27 mouse cellular contexts compared by ENCODE assay signal in the genomic region with DNA sequence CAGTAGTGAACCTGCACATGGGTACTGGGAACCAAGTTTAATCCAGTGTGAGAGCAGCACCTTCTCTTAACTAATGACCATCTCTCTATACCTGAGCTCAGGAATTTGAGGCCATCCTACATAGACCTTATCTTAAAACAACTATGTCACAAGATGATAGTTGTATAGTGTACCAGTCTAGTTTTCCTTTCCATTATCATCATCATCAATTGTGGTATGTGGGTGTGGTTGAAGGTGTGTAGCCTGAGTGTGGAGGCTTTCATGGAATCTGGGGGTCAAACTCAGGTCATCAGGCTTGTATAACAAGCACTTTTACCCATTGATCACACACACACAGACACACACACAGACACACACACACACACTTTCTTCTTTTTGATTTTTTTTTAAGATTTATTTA. TPM values are rescaled to one million over a fixed set of nuclear protein-coding genes. Genes with fewer than 3 reads are reported as not detected.
DNase-seq lines count a peak whose midpoint lies in the region; ATAC-seq and TF ChIP-seq lines count a peak whose summit lies in the region.
"Had no signal": no experiment of that assay in that cellular context is flagged by ENCODE, and none has a peak within 500 bp of the region (broad histone marks: within the 10 kb centered on the region; RNA-seq: fewer than 3 reads in every experiment).

No protein-coding gene starts in this region.

- H3K4me1 ChIP-seq in heart, embryonic 11.5 days (ENCODE audit: control insufficient read depth, insufficient read depth, low read length) = no peaks in the 10 kb centered on the region
- H3K4me1 ChIP-seq in ES-Bruce4 (ENCODE audit: control insufficient read depth, insufficient read depth, low read length) = no peaks in the 10 kb centered on the region
- H3K4me1 ChIP-seq in intestine, embryonic 16.5 days (ENCODE audit: control insufficient read depth, insufficient read depth, low read length) = peaks cover 4% of the 10 kb centered on the region; the same call in 1 of the 2 replicates
- no peaks in the 10 kb centered on the region for H3K4me1 ChIP-seq in thymus, adult 2 months (replicated peaks; ENCODE audit: control insufficient read depth, insufficient read depth, low read length)
- H3K4me1 ChIP-seq: embryonic facial prominence, embryonic 10.5 days; embryonic facial prominence, embryonic 13.5 days; forebrain, embryonic 10.5 days; forebrain, embryonic 13.5 days had no signal

- H3K4me3 ChIP-seq in heart, embryonic 11.5 days (ENCODE audit: low read depth, low read length) = no peak overlapping the region
- no peak overlapping the region for H3K4me3 ChIP-seq in ES-Bruce4 (ENCODE audit: low read depth, low read length)
- no peak overlapping the region for H3K4me3 ChIP-seq in intestine, embryonic 16.5 days (ENCODE audit: low read length)
- no peak overlapping the region for H3K4me3 ChIP-seq in thymus, adult 2 months (ENCODE audit: control insufficient read depth, insufficient read depth, low read length)
- H3K4me3 ChIP-seq: embryonic facial prominence, embryonic 10.5 days; embryonic facial prominence, embryonic 13.5 days; erythroblast, embryonic 14.5 days; forebrain, embryonic 10.5 days; forebrain, embryonic 13.5 days; heart, embryonic 13.5 days had no signal

- no peak for TF ChIP-seq CTCF in ES-Bruce4 (IDR thresholded peaks at IDR 0.05; ENCODE audit: low read depth, low read length)
- no peak for TF ChIP-seq CTCF in thymus, adult 2 months (IDR thresholded peaks at IDR 0.05; ENCODE audit: borderline replicate concordance, control insufficient read depth, extremely low read depth, insufficient read depth, low read length, poor library complexity)

- H3K9me3 ChIP-seq in heart, embryonic 11.5 days (replicated peaks; ENCODE audit: control insufficient read depth, low read length) = no peaks in the 10 kb centered on the region
- H3K9me3 ChIP-seq in ES-Bruce4 (replicated peaks; ENCODE audit: control insufficient read depth, insufficient read depth, low read length, poor library complexity, severe bottlenecking) = no peaks in the 10 kb centered on the region
- no peaks in the 10 kb centered on the region for H3K9me3 ChIP-seq in intestine, embryonic 16.5 days (ENCODE audit: control insufficient read depth, low read length)
- H3K9me3 ChIP-seq: embryonic facial prominence, embryonic 10.5 days; embryonic facial prominence, embryonic 13.5 days; forebrain, embryonic 10.5 days; forebrain, embryonic 13.5 days; heart, embryonic 13.5 days had no signal

- no peak overlapping the region for H3K4me2 ChIP-seq in heart, embryonic 11.5 days
- H3K4me2 ChIP-seq in intestine, embryonic 16.5 days (ENCODE audit: low read depth, low read length) = no peak overlapping the region
- H3K4me2 ChIP-seq: embryonic facial prominence, embryonic 13.5 days; forebrain, embryonic 13.5 days; heart, embryonic 13.5 days; hindbrain, embryonic 14.5 days had no signal

- ATAC-seq in heart, embryonic 11.5 days (replicated peaks; ENCODE audit: insufficient number of reproducible peaks, low FRiP score, low TSS enrichment) = no peak
- peak; percentile 71 for ATAC-seq in intestine, embryonic 16.5 days
- ATAC-seq: forebrain, embryonic 13.5 days; forebrain, embryonic 16.5 days; hindbrain, postnatal 0 days had no signal

- DNase-seq in heart, adult 11 months = peak; percentile 55
- DNase-seq in R1 (ENCODE audit: low read depth, low spot score) = peak; percentile 91
- no peak for DNase-seq in embryo, embryonic 9.5 days (ENCODE audit: extremely low spot score)
- DNase-seq in layer of hippocampus, adult 9-11 months = no peak
- no peak for DNase-seq in thymus, adult 2 months
- DNase-seq: adrenal gland, adult 2 months; adrenal gland, postnatal 14 days; cerebellum, adult 11 months; cerebellum, adult 2 months; cerebellum, adult 9-11 months; cerebellum, postnatal 25 days; gastrocnemius, postnatal 10 days; heart, adult 18-20 months; heart, postnatal 14 days; heart, postnatal 4 days had no signal

- H3K27me3 ChIP-seq in heart, embryonic 11.5 days (ENCODE audit: control insufficient read depth, insufficient read depth, low read length) = no peaks in the 10 kb centered on the region
- no peaks in the 10 kb centered on the region for H3K27me3 ChIP-seq in ES-Bruce4 (ENCODE audit: control insufficient read depth, insufficient read depth, low read length, poor library complexity, severe bottlenecking)
- H3K27me3 ChIP-seq in intestine, embryonic 16.5 days (replicated peaks; ENCODE audit: control insufficient read depth, insufficient read depth, low read length) = no peaks in the 10 kb centered on the region
- H3K27me3 ChIP-seq in thymus, adult 2 months (ENCODE audit: control insufficient read depth, insufficient read depth, low read length) = no peaks in the 10 kb centered on the region
- H3K27me3 ChIP-seq: embryonic facial prominence, embryonic 13.5 days; forebrain, embryonic 13.5 days; heart, embryonic 13.5 days had no signal

- no peak overlapping the region for H3K9ac ChIP-seq in heart, embryonic 11.5 days (ENCODE audit: low read depth, low read length)
- H3K9ac ChIP-seq in ES-Bruce4 (ENCODE audit: low read depth, poor library complexity, severe bottlenecking) = no peak overlapping the region
- H3K9ac ChIP-seq in intestine, embryonic 16.5 days (ENCODE audit: low read depth, low read length) = no peak overlapping the region
- H3K9ac ChIP-seq: embryonic facial prominence, embryonic 13.5 days; forebrain, embryonic 13.5 days; heart, embryonic 13.5 days; hindbrain, embryonic 14.5 days had no signal

- H3K27ac ChIP-seq in heart, embryonic 11.5 days (ENCODE audit: low read depth, low read length) = no peak overlapping the region
- 0 out of 2 replicates have a peak overlapping the region, but pooled peaks have one; percentile 20 for H3K27ac ChIP-seq in ES-Bruce4 (ENCODE audit: insufficient read depth, low read length)
- H3K27ac ChIP-seq in intestine, embryonic 16.5 days (ENCODE audit: low read length) = no peak overlapping the region
- H3K27ac ChIP-seq in thymus, adult 2 months (ENCODE audit: control insufficient read depth, insufficient read depth, low read length) = no peak overlapping the region
- H3K27ac ChIP-seq: embryonic facial prominence, embryonic 10.5 days; embryonic facial prominence, embryonic 13.5 days; forebrain, embryonic 10.5 days; forebrain, embryonic 13.5 days; heart, embryonic 13.5 days; hindbrain, embryonic 14.5 days; hindbrain, postnatal 0 days had no signal

- TF ChIP-seq POLR2A in ES-Bruce4 (IDR thresholded peaks at IDR 0.05; ENCODE audit: insufficient read depth, low read length) = no peak
- no peak for TF ChIP-seq POLR2A in thymus, adult 2 months (IDR thresholded peaks at IDR 0.05; ENCODE audit: control insufficient read depth, extremely low read depth, insufficient read depth, low read length, poor library complexity)

- H3K36me3 ChIP-seq in heart, embryonic 11.5 days (ENCODE audit: control insufficient read depth, insufficient read depth, low read length) = no peaks in the 10 kb centered on the region
- no peaks in the 10 kb centered on the region for H3K36me3 ChIP-seq in ES-Bruce4 (ENCODE audit: control insufficient read depth, insufficient read depth, low read length, poor library complexity, severe bottlenecking)
- H3K36me3 ChIP-seq in intestine, embryonic 16.5 days (ENCODE audit: control insufficient read depth, insufficient read depth, low read length) = no peaks in the 10 kb centered on the region
- no peaks in the 10 kb centered on the region for H3K36me3 ChIP-seq in thymus, adult 2 months (ENCODE audit: control insufficient read depth, insufficient read depth, low read length)
- H3K36me3 ChIP-seq: embryonic facial prominence, embryonic 10.5 days; embryonic facial prominence, embryonic 13.5 days; forebrain, embryonic 10.5 days; heart, embryonic 13.5 days had no signal

- TF ChIP-seq EP300 in ES-Bruce4 (IDR thresholded peaks at IDR 0.05; ENCODE audit: insufficient read depth, low read depth, low read length) = no peak

RNA-seq across cellular contexts. Expression of gene Camk1, which starts 6.8 kb away (rescaled TPM):
- polyA plus RNA-seq in heart, embryonic 11.5 days (2014; fragmentation: Nextera tagmentation; extraction: Ambion mirVana) = 106 and 109 TPM in 2 replicates
- 7.6 and 7.7 TPM in 2 replicates for polyA plus RNA-seq in ES-Bruce4 (2011; ENCODE audit: insufficient read depth, insufficient read length, low read depth, missing spikeins)
- 66.4 and 66.8 TPM in 2 replicates for polyA plus RNA-seq in intestine, embryonic 16.5 days (2015; fragmentation: Nextera tagmentation; extraction: Ambion mirVana)
- 12.6 and 18.3 TPM in 2 replicates for polyA plus RNA-seq in thymus, adult 2 months (2012; rRNA removed)

RNA-seq across cellular contexts. Expression of gene Ogg1, which starts 23.8 kb away (rescaled TPM):
- polyA plus RNA-seq in heart, embryonic 11.5 days (2014; fragmentation: Nextera tagmentation; extraction: Ambion mirVana) = 10.6 and 11.6 TPM in 2 replicates
- polyA plus RNA-seq in ES-Bruce4 (2011; ENCODE audit: insufficient read depth, insufficient read length, low read depth, missing spikeins) = 24.2 and 26.8 TPM in 2 replicates
- 10.7 and 10.9 TPM in 2 replicates for polyA plus RNA-seq in intestine, embryonic 16.5 days (2015; fragmentation: Nextera tagmentation; extraction: Ambion mirVana)
- 23.1 and 23.4 TPM in 2 replicates for polyA plus RNA-seq in thymus, adult 2 months (2012; rRNA removed)

RNA-seq across cellular contexts. Expression of gene Tada3, which starts 27.1 kb away (rescaled TPM):
- 43.3 and 44.8 TPM in 2 replicates for polyA plus RNA-seq in heart, embryonic 11.5 days (2014; fragmentation: Nextera tagmentation; extraction: Ambion mirVana)
- polyA plus RNA-seq in ES-Bruce4 (2011; ENCODE audit: insufficient read depth, insufficient read length, low read depth, missing spikeins) = 41.0 and 41.4 TPM in 2 replicates
- 44.4 and 45.1 TPM in 2 replicates for polyA plus RNA-seq in intestine, embryonic 16.5 days (2015; fragmentation: Nextera tagmentation; extraction: Ambion mirVana)
- 31.6 and 32.6 TPM in 2 replicates for polyA plus RNA-seq in thymus, adult 2 months (2012; rRNA removed)

RNA-seq across cellular contexts. Expression of gene Arpc4, which starts 27.4 kb away (rescaled TPM):
- polyA plus RNA-seq in heart, embryonic 11.5 days (2014; fragmentation: Nextera tagmentation; extraction: Ambion mirVana) = 166 and 179 TPM in 2 replicates
- polyA plus RNA-seq in ES-Bruce4 (2011; ENCODE audit: insufficient read depth, insufficient read length, low read depth, missing spikeins) = 120 and 130 TPM in 2 replicates
- polyA plus RNA-seq in intestine, embryonic 16.5 days (2015; fragmentation: Nextera tagmentation; extraction: Ambion mirVana) = 449 and 456 TPM in 2 replicates
- 118 and 120 TPM in 2 replicates for polyA plus RNA-seq in thymus, adult 2 months (2012; rRNA removed)

RNA-seq across cellular contexts. Expression of gene Ttll3, which starts 38.5 kb away (rescaled TPM):
- polyA plus RNA-seq in heart, embryonic 11.5 days (2014; fragmentation: Nextera tagmentation; extraction: Ambion mirVana) = 1.5 and 2.6 TPM in 2 replicates
- 2.9 and 3.8 TPM in 2 replicates for polyA plus RNA-seq in ES-Bruce4 (2011; ENCODE audit: insufficient read depth, insufficient read length, low read depth, missing spikeins)
- 3.0 and 3.3 TPM in 2 replicates for polyA plus RNA-seq in intestine, embryonic 16.5 days (2015; fragmentation: Nextera tagmentation; extraction: Ambion mirVana)
- polyA plus RNA-seq in thymus, adult 2 months (2012; rRNA removed) = 38.4 and 43.1 TPM in 2 replicates

Comparison
In these comparisons a context has a peak if more than half of its experiments do, and no peak if none do; other contexts are left out.
1. DNase-seq: peak in heart, adult 11 months (single experiment) and R1 (single experiment); none in embryo, embryonic 9.5 days (single experiment), layer of hippocampus, adult 9-11 months (single experiment) and thymus, adult 2 months (single experiment).